Mouse (Mus musculus) spleen, adult 18-20 months (tissue): ENCODE measurements around the gene Tgtp2.
A peak's percentile ranks its signal among the peaks of the same experiment; 100 is the strongest.
"Not testable (repeated sequence)": the region's sequence is repeated elsewhere in the genome, so short reads cannot be mapped to it uniquely, and the experiment has no call there.

ENCODE experiments used
- DNase-seq, 2 experiments: peaks; one replicate each; pipeline ENCODE4 v3.0.0; 2022; ENCODE audit warnings: mixed read lengths in 2 of 2

Gene Tgtp2

DNA sequence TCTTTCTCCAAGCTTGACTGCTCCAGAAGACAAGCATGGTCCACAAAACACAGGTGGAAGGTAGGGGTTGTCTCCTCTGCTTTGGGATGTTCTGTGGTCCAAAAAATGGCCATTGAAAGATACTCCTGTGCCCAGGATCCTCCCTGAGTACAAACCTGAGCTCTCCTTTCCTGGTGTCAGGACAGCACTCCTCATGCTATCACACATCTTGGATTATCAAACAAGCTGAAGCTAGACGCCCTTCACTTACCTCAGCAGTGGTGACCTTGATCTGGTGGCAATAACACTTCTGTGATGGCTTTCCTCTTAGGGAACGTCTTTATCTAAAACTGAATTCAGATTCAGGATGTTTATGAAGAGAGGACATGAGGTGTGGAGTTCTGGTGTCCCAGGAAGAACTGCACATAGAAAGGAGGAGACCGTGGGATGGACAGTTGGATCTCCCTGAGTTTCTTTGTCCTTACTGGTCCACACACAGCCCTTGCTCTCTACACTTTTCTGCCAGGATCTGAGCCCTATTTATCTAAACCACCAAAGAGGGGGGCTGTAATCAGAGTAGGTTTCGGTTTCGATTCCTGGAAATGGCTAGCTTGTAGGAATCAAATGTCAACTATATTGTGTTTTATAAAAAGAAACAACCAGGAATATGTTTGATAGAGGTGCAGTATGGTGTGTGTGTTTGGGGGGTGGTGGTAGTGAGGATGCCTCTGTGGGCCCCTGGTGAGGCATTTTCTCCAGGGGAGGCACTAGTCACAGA lies at the start of gene Tgtp2:
Tgtp2 (minus strand) TSS at position 494 of the 757 bp plus-strand sequence.
- DNase-seq, result not testable (repeated sequence)

DNA sequence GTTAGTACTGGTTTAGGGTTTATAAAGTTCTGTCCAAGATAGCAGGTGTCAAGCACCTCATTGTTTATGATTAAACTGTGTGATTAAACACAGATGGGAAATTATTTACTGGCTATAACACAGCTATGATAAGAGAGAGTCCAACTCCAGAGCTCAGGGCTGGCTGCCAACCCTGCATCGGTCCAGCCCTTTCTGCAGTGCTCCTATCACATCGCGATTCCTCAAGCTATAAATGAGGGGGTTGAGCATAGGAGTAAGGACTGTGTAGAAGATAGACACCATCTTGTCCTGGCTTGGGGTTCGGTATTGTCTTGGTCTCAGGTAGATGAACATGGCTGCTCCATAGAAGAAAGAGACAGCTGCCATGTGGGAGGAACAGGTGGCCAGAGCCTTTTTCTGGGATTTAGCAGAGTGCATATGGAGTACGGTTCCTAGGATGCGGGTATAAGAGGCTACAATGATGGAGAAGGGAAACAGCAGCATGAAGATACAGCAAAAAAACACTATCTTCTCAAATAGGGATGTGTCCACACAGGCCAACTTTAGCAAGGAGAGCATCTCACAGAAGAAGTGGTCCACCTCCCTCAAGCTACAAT lies 48.7 kb upstream of the Tgtp2 start:
- no peak for DNase-seq

DNA sequence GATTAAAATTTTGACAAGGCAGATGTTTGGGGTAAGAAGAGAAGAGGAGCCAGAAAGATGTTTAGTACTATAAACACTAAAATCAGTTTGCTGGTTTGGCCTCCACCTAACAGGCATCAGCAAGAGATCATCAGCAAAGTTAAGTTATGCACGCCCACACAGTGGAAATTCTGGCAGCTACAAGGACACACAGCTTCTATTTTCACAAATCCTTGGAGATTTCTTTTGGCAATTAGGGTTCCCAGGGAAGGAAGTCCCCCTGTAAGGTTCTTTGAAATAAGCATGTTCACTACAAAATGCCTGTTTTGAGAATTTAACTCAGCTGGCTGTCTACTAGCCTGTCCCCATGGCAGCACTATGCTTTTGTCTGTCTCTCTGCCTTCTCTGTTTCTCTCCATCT lies 47.0 kb upstream of the Tgtp2 start:
- no peak for DNase-seq

DNA sequence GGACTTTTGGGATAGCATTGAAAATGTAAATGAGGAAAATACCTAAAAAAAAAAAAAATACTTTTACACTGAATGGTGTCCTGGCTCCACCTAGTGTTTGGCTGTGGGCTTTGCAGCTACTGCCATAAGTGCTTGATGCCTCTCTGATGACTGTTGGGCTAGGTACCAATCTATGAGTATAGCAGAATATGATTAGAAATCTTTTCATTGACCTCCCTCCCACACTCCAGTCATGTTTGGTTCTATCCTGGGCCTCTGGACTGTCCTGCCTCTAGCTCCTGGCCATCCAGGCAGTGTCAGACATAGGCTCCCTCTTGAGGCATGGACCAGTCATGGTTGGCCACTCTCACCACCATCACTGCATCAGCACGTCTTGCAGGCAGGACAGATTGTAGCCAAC lies 44.8 kb upstream of the Tgtp2 start:
- DNase-seq, result peak in 1 of 2 experiments; percentile 48

DNA sequence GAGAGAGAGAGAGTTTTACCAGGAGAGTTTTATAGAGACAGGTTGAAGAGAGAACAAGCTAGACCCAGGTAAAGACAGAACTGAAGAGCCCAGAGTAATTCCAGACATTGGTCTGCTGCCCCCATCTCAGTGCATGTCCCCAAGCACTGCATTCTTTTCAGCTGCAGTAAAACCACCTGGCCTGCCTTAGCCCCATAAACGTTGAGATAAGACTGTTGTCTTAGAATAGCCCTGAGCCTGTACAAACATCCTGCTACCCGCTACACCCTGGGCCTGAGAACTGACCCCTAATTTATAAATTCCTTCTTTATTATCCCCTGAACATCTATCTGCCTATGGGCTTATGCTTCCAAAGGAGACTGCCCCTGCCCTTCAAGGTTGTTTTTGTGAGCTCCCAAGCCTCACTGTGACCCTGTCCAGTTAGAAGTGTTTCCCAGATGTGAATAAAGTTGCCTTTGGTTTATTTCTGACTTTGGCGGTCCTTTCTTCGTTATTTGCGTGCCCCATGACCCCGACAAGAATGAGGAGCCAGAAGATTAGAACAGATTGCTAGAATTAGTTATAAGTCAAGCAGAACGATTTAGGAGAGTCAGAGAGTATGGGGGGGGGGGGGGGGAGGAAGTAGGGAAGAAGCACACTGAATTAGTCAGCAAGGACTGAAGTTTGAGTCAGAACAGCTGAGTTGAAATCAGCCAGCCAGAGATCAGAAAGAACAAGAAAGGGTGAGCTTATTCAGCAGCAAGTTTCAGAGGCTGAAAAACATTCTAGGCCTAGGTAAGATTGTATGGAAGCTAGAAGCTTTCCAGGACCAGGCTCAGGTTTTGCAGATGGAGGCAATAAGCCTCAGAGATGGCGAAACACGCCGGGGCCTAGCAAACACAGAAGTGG lies 43.9 kb upstream of the Tgtp2 start:
- DNase-seq, result no peak

DNA sequence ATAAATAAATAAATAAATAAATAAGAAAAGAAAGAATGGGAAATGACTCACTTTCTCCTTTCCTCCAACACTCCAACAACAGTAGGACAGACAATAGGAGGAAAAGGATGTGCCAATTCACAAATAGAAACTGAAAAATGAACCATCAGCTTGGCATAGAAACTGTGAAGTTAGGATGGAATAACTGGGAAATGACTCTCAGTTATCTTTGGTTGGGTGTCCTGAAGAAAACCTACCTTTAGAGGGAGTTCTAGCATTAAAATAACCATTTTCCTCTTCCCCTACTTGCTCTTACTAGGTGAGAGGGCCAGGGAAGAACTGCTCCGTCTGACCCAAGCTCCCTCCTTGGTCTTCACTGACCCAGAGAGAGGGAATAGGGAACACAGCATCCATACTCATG lies 41.7 kb upstream of the Tgtp2 start:
- DNase-seq, result no peak

DNA sequence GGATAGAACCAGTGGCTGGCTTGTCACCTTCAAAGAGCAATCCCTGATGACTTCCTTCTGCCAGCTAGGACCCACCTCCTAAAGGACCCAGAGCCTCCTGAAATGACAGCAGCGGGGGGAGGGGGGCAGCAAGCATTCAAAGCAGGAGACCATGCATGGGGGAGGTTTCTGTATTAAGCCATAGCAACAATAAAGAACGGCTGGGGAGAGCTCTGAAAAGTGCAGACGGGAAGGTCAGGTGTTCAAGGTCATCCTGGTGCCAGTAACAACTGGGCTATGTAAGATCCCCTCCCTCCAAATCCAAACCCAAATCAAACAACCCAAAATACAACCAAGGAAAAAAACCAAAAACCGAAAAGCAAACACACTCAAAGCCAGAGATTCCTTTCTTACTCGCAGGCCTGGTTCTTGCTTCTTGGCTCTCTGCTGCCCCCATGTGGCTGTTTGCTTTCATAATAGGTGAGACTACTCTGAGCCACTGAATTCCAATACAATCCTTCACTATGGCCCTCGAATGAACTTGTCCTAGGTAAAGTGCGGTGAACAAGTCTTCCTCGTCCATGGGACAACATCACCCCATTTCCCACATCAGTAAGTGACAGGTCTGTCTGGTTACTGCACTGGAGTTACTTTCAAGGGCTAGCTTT lies 39.2 kb upstream of the Tgtp2 start:
- peak; percentile 71 to 91 for DNase-seq

DNA sequence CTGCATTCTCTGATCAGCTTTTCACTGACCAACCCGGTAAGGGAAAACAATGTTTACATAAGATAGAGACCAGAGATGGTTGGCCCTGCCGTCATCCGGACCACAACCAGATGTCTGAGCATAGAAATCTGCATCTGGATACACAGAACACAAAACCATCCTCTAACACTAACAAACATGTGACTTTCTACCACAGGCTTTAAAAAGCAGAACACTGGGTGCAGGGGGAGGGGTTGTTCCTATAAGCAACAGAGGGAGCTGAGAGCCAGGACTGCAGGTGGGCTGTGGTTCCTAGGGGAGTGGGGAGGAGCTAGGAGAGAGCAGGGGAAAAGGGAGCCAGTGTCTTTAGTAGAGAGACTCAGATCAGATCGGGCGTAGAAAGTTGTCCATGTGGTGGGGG lies 37.5 kb upstream of the Tgtp2 start:
- no peak for DNase-seq

DNA sequence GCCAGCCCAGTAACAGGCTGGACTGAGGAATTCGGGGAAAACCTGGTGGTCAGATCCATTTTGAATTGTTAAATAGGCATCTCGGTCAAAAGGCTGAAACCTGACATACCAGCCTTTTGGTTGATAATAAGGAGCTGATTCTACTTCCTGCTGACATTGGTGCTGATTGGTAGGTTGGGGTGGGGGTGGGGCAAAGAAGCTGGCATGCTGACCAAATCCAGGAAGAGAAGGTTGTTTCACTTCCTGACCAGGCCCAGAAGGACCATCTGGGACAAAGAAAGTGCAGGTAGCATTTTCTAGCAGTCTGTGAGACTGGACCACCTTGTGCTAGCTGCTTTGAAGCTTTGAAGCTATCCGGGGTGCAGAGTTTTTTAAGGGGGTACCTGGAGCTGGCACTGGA lies 36.4 kb upstream of the Tgtp2 start:
- no peak for DNase-seq

DNA sequence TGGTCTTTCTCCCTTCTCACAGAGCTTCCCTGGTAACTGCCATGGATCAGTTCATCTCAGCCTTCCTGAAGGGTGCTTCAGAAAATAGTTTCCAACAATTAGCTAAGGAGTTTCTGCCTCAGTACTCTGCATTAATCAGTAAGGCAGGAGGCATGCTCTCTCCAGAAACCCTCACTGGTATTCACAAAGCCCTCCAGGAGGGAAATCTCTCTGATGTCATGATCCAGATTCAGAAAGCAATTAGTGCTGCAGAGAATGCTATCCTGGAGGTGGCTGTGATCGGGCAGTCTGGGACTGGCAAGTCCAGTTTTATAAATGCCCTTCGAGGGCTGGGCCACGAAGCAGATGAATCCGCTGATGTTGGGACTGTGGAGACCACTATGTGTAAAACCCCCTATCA lies 31.4 kb upstream of the Tgtp2 start:
- DNase-seq, result no peak

DNA sequence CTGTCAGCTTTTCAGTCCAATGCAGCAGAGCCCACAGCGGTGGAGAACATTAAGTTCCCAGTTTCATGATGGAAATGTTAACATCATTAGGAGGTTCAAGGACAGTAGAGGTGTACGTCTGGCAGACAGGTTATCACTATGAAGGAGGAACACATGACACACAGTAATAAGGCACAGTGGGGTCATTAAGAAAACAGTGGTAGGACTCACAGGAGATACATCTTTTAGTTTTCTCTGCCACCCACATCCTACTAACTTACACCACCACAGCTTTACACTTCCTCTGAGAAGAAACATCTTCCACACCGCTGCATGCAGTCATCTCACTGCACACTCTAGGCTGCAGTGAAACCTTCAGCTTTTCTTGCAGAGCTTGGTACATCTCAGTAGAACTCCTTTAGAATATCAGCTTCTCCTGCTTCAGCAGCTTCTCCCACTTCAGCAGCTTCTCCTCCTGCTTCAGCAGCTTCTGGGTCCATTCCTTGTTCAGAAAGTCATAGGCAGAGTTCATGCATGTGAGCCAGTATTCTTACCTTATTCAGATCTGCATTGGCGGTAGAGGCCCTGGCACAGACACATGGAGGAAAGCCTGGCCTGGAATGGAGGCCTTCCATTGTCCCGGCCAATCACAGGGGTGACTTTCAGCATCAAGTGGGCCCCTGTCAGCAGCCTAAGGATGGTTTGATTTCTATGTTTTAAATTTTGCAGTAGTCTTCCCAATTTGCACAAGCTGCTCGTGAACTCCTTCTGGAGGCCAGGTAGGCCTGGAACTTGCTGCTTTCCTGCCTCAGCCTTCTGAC lies 30.1 kb upstream of the Tgtp2 start:
- DNase-seq, result peak in 1 of 2 experiments; percentile 28

DNA sequence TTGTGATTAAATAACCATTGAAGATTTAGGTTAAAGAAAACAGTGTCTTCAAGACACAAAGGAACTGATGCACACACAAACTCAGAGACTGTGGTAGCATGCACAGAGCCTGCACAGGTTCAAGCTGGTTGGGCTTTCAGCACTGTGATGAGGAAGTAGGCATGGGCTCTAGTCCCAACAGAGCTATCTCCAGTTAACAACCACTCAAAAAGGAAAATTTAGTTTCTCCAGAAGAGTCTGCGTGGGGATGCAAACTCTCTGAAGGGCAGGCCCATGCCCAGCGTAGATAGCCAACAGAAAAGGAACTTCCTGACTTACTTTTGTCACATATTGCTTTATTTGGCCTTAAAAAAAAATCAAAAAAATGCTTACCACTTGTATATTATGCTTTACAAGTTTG lies 28.8 kb upstream of the Tgtp2 start:
- DNase-seq, result no peak

DNA sequence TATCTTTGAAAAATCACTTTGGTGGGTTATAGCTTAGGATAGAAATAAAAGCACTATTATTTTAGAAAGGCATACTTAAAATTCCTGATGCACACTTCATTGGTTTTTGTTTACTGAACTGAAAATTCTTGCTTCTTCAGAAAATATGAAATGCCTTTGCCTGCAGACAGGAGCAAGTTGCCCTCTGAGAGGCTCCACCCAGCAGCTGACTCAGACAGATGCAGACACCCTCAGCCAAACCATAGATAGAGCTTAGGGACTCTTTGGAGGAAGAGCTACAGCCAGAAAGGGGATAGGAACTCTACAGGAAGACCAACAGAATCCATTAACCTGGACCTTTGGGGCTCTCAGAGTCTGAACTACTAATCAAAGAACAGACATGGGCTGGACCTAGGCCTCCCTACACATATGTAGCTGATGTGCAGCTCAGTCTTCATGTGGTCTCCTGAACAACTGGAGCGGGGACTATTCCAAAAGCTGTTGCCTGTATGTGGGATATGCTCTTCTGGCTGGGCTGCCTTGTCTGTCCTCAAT lies 28.1 kb upstream of the Tgtp2 start:
- DNase-seq, result no peak

DNA sequence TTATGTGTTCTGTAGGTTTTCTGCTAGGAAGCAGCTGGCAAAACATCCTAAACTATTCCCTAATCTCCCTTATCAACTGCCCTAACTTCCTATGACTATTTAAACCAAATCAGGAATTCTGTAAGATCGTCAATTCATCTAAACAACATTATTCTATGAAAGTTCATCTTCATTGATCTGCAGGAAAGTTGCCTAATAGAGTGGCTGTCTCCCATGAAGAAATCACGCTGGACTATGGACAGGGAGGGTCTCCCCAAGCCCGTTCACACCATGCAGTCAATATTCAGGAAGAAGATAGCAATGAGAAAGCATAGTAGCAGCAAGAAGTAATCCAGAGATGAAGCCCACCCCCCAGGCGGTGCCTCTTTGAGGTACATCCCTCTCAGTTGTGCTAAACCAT lies 27.2 kb upstream of the Tgtp2 start:
- DNase-seq, result no peak

DNA sequence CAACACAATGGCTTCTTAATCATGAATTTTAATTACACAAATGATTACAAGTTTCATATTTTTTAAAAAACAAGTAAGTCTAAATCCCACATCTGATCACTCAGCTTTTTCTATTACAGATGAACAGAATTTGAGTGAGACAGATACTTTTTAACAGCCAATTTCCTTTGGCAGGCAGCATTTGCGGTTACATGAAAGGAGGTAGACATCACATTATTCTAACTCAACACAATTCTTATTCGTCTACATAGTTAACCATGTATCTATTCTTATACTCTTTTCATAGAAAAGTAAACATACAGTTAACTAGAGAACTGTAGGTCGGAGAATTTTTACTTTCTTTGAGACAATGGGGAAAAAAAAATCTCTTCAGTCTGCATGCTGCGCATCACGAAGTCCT lies 26.5 kb upstream of the Tgtp2 start:
- DNase-seq, result no peak

DNA sequence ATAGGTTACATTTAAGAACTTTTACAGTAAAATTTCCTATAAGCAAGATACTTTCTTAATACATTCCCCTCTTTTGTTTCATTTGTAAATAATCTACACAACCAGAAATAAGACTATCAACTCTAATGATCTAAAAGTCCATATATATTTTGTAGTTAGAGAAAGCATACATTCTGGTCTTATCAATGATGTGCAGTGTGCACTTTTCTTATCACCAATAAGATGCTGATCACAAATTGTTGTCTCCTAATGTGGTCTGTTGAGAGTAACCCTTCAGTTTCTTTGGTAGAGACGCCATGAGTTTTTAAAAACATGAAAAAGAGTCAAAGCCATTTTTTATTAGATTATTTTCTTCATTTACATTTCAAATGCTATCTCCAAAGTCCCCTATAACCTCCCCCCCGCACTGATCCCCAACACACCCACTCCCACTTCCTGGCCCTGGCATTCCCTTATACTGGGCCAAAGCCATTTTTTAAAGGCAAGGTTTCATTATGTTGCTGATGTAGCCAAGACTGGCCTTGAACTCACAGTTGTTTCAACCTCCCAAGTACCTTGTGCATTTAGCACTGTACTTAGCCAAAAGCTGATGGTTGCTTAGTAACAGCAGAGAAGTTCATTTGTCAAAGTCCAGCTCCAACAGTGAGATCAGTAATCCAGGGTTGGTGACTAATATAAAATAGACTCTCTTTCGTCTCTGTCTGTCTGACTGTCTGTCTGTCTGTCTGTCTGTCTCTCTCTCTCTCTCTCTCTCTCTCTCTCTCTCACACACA lies 25.9 kb upstream of the Tgtp2 start:
- no peak for DNase-seq

DNA sequence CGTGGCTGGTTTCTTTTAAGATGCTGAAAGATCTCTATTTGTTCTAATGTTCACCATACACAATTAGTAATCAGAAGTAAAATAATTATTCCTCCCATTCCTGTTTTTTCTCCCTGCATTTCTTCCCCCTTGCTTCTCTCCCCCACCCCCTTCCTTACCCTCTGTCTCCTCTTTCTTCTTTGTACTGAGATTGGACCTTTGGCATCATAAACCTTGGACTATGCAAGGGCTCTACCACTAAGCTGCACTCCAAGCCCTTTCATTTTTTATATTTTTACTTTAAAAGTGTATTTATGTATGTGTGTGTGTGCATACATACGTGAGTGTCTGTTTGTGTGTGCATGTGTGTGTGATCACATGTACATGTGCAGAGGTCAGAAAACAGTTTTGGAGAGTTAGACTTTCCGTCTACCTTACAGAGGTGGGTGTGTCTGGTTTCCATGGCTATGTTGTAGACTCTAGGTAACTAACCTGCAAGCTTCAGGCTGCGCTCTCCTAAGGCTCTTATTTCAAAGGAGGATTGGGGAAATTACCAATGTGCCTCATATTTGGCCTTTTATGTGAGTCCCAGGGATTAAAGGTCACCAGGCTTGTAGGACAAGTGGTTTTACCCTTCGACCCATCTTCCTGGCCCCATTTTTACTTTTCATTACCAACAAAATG lies 25.1 kb upstream of the Tgtp2 start:
- DNase-seq, result no peak

DNA sequence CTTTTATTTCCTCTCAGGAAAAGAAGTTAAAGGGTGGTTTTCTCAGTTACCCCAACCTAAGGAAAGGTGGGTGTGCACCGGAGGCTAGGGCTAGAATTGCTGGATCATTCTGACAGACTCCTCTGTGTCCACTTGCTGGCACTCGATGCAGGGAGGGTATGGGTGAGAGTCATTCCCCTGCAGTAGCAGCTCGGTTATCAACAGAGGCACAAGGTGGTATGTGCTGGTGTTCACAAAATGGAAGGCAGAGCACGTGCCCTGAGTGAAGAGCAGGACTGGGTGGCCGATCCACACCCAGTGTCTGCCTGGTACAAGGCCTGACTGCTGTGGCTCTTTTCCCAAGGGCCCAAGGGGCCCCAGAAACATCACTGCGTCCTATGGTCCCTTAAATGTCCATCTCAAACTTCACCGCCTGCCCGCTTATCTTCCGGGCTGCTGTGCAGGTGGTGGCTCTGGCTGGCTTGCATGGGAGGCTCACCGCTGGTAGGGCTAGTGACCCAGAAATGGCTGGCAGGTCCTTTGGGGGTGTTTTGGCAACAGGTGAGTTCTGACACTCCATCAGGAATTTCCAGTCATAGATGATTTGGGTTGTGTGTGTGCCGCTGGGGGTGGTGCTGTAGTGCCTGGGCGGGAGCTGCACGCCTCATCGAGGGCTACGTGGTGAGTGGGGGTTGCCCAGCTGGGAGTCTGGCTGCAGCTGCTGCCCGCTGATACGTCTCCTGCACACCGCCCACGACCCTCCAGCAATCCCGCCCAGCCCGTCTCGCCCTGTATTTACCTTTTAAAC lies 24.0 kb upstream of the Tgtp2 start:
- peak; percentile 59 to 63 for DNase-seq

DNA sequence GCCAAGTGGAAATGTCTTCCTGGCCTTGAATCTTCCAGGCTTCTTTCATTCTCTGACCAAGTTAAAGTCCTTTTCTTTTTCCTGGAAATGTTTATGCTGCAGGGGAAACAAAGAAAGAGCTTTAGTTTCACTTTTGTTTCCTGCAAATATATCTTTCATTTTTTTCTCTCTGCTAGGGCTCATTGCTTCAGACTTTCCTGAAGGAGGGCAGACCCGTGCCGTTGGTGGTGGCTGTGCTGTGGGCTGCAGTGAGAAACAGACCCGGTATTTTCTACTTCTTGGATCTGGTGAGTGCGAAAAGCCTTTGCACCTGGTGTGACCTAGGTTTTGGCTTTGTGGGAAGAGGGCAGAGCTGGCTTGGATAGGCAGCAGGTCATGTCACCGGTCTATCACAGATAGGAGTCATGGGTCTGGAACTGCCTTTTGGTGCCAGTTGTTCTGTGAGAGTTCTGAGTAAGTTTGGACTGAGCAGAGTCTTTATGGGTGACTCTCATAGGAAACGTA lies 22.9 kb upstream of the Tgtp2 start:
- DNase-seq, result peak in 1 of 2 experiments; percentile 35

DNA sequence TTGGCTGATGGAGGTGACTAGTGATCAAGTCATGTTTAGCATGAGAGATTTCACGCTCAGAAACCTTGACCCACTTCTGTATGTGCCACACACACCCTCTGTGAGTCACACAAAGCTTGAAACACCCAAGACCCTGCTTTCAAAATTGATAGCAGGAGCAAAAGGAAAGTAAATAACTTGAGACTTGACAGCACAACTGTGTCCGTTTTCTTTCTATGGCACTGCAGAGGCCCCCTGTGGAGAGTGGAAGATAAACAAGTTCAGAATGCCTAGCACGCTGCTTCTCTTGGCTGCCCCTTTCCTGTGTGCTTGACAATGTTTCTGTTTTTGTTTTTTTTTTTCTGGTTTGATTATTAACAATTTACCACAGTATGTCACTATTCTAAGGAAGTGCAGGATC lies 20.9 kb upstream of the Tgtp2 start:
- peak in 1 of 2 experiments; percentile 30 for DNase-seq
